Mouse (Mus musculus): ENCODE data around the gene Spaca3. TPM values are rescaled to one million over a fixed set of nuclear protein-coding genes. Genes with fewer than 3 reads are reported as not detected.
A peak's percentile ranks its signal among the peaks of the same experiment; 100 is the strongest.

Spaca3 gene
- polyA plus RNA-seq, 1 experiment from 2014 or later, result not detected

GRCm38 (mm10) chr11:80838724-80839123 lies 19.4 kb upstream of the Spaca3 start:
- Histone ChIP-seq H3K9ac (no peak overlapping the region), H3K4me1 (no peaks in the 10 kb centered on the region; the same call in 1 of the 2 replicates), H3K27me3 (0 out of 2 replicates have a peak, but pooled peaks cover 2% of the 10 kb centered on the region), H3K27ac (no peak overlapping the region), H3K9me3 (no peaks in the 10 kb centered on the region), H3K36me3 (replicated peaks) (no peaks in the 10 kb centered on the region), H3K4me3 (replicated peaks) (no peak overlapping the region), H3K4me2 (no peak overlapping the region)
- ATAC-seq (ENCODE audit: low FRiP score), result no peak
- 76% methylated on average over 1 of the region's 1 CpGs for WGBS

GRCm38 (mm10) chr11:80843435-80843834 lies 14.7 kb upstream of the Spaca3 start:
- Histone ChIP-seq H3K4me2 (no peak overlapping the region), H3K36me3 (replicated peaks) (no peaks in the 10 kb centered on the region), H3K9me3 (no peaks in the 10 kb centered on the region), H3K27me3 (peaks cover 17% of the 10 kb centered on the region; the same call in 1 of the 2 replicates), H3K4me3 (replicated peaks) (no peak overlapping the region), H3K27ac (no peak overlapping the region), H3K9ac (no peak overlapping the region), H3K4me1 (no peaks in the 10 kb centered on the region; the same call in 1 of the 2 replicates)
- no peak for ATAC-seq (ENCODE audit: low FRiP score)
- WGBS, result 95% methylated on average over 2 of the region's 2 CpGs

DNA sequence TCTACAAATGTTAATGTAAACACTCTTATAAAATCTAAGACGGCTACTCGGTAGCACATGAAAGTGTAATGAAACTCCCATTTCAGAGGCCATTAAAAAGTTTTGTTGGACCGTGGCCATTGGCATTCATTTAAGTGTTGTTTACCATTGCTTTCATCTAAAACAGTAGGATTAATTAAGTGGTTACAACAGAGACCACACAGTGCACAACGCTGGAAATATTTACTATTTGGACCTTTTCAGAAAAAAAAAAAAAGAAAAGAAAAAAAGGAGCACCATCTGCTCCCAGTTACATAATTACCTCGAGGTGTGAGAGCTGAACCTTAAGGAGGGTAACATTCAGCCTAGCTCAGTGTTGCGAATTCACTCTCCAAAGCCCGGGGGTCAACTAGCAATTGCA lies 12.7 kb upstream of the Spaca3 start:
- 47% methylated on average over 7 of the region's 7 CpGs for WGBS
- no peaks in the 10 kb centered on the region for H3K36me3 ChIP-seq (replicated peaks)
- peaks cover 17% of the 10 kb centered on the region; the same call in 1 of the 2 replicates for H3K27me3 ChIP-seq
- no peaks in the 10 kb centered on the region; the same call in 1 of the 2 replicates for H3K4me1 ChIP-seq
- H3K27ac ChIP-seq, result no peak overlapping the region
- no peak overlapping the region for H3K4me3 ChIP-seq (replicated peaks)
- ATAC-seq (ENCODE audit: low FRiP score), result no peak
- H3K9me3 ChIP-seq, result no peaks in the 10 kb centered on the region
- no peak overlapping the region for H3K4me2 ChIP-seq
- H3K9ac ChIP-seq, result no peak overlapping the region

DNA sequence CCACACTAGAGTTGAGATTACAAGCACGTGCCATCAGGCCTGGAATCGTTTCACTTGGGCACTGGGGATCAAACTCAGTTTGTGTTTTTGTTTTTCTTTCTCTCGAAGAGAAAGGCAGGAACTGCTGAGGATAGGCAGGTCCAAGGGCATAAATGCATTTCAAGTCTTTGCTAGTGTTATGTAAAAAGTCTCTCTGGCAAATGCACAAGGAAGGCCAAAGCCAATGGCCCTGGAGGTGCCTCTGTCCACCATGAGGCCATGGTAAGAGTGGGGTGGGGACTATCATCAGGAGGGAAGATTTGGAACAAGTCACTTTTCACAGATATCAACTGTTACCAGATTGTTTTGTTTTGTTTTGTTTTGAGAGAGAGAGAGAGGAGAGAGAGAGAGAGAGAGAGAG lies 12.1 kb upstream of the Spaca3 start:
- no peak for ATAC-seq (ENCODE audit: low FRiP score)
- Histone ChIP-seq H3K9me3 (no peaks in the 10 kb centered on the region), H3K4me2 (no peak overlapping the region), H3K36me3 (replicated peaks) (no peaks in the 10 kb centered on the region), H3K27ac (no peak overlapping the region), H3K4me3 (replicated peaks) (no peak overlapping the region), H3K27me3 (peaks cover 17% of the 10 kb centered on the region; the same call in 1 of the 2 replicates), H3K9ac (no peak overlapping the region), H3K4me1 (no peaks in the 10 kb centered on the region; the same call in 1 of the 2 replicates)
- 55% methylated on average over 3 of the region's 3 CpGs for WGBS

DNA sequence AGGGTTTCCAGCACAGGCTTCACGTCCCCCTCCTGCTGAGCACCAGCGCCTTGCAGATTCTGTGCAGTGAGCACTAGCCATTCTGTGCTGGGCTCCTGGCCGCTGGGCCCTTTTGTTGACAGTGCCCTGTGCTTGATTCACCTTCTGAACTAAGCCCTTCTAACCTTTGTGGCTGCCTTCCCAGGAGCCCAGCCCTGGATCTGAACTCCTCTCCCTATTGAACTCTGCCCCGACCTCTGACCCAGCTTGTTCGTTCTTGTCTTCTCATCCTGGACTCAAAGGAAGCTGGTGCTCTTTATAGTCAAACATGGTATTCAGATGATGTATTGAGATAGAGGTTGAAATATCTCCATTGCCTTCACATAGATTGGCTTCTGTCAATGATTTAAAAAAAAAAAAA lies 10.0 kb upstream of the Spaca3 start:
- 53% methylated on average over 5 of the region's 5 CpGs for WGBS
- Histone ChIP-seq H3K4me2 (no peak overlapping the region), H3K9me3 (no peaks in the 10 kb centered on the region), H3K27me3 (peaks cover 14% of the 10 kb centered on the region; the same call in 1 of the 2 replicates), H3K9ac (no peak overlapping the region), H3K4me3 (replicated peaks) (no peak overlapping the region), H3K36me3 (replicated peaks) (no peaks in the 10 kb centered on the region), H3K27ac (no peak overlapping the region), H3K4me1 (peaks cover 4% of the 10 kb centered on the region; the same call in 1 of the 2 replicates)
- ATAC-seq (ENCODE audit: low FRiP score), result no peak

GRCm38 (mm10) chr11:80851859-80852258 lies 6.3 kb upstream of the Spaca3 start:
- WGBS, result 48% methylated on average over 5 of the region's 5 CpGs
- no peak for ATAC-seq (ENCODE audit: low FRiP score)
- H3K9me3 ChIP-seq, result no peaks in the 10 kb centered on the region
- H3K36me3 ChIP-seq (replicated peaks), result no peaks in the 10 kb centered on the region
- H3K27ac ChIP-seq, result no peak overlapping the region
- H3K9ac ChIP-seq, result no peak overlapping the region
- H3K4me3 ChIP-seq (replicated peaks), result no peak overlapping the region
- H3K4me2 ChIP-seq, result no peak overlapping the region
- peaks cover 7% of the 10 kb centered on the region; the same call in 1 of the 2 replicates for H3K4me1 ChIP-seq
- H3K27me3 ChIP-seq, result peaks cover 13% of the 10 kb centered on the region; the same call in 1 of the 2 replicates

DNA sequence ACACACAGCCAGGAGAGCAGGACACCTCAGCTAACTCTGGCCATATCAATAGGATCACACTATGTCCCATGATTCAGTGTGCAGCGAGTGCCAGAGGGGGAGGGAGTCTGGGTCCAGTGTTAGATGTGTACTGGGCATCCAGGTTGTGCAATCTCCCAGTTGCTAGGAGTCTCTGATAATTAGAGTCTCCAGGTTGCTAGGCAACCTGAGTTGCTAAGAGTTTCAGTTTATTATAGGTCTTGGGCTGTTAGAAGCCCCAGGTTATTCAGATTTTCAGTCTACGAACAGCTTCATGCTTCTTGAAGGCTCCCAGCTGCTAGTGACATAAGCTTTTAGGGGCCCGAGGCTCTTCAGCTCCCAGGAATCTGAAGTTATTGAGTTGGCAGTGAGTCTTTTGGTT lies 5.2 kb upstream of the Spaca3 start:
- Histone ChIP-seq H3K27me3 (0 out of 2 replicates have a peak, but pooled peaks cover 1% of the 10 kb centered on the region), H3K9ac (no peak overlapping the region), H3K4me2 (no peak overlapping the region), H3K36me3 (replicated peaks) (no peaks in the 10 kb centered on the region), H3K9me3 (no peaks in the 10 kb centered on the region), H3K27ac (no peak overlapping the region), H3K4me3 (replicated peaks) (no peak overlapping the region), H3K4me1 (peaks cover 7% of the 10 kb centered on the region; the same call in 1 of the 2 replicates)
- WGBS, result 43% methylated on average over 3 of the region's 3 CpGs
- peak; percentile 55; the same call in 1 of the 2 replicates for ATAC-seq (ENCODE audit: low FRiP score)

- WGBS, result 87% methylated on average over 11 of the region's 11 CpGs
- no peak overlapping the region for H3K4me3 ChIP-seq (replicated peaks)
These were observed 3.7 kb upstream of the Spaca3 start for GRCm38 (mm10) chr11:80854430-80854829.

DNA sequence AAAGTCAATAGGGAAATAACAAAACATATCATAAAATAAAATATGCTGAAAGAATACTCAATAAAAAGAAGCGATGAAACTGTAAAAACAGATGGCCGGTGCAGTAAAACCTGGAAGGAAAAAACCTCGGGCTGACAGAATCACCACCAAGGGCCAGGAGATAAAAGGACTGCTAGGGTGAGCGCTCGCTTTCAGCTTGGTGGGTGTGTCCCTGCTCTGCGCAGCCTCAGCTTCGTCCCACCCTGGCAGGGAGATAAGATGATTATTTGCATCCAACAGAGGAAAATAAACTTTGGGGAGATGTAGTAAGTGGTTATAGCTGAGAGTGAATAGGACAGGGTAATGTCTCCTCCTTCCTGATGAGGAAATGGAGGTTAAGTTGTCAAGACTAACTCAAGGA lies 3.3 kb upstream of the Spaca3 start:
- ATAC-seq (ENCODE audit: low FRiP score), result no peak
- Histone ChIP-seq H3K9ac (no peak overlapping the region), H3K4me1 (peaks cover 7% of the 10 kb centered on the region; the same call in 1 of the 2 replicates), H3K36me3 (replicated peaks) (no peaks in the 10 kb centered on the region), H3K27ac (no peak overlapping the region), H3K4me2 (no peak overlapping the region), H3K27me3 (no peaks in the 10 kb centered on the region; the same call in 1 of the 2 replicates), H3K9me3 (no peaks in the 10 kb centered on the region), H3K4me3 (replicated peaks) (no peak overlapping the region)
- 75% methylated on average over 7 of the region's 7 CpGs for WGBS

More at GRCm38 (mm10) chr11:80854430-80854829, 3.7 kb upstream of the Spaca3 start:
- H3K4me2 ChIP-seq, result no peak overlapping the region
- H3K27me3 ChIP-seq, result no peaks in the 10 kb centered on the region
- ATAC-seq (ENCODE audit: low FRiP score), result no peak
- H3K36me3 ChIP-seq (replicated peaks), result no peaks in the 10 kb centered on the region
- H3K9me3 ChIP-seq, result no peaks in the 10 kb centered on the region
- H3K9ac ChIP-seq, result no peak overlapping the region
- no peak overlapping the region for H3K27ac ChIP-seq
- H3K4me1 ChIP-seq, result peaks cover 7% of the 10 kb centered on the region; the same call in 1 of the 2 replicates

DNA sequence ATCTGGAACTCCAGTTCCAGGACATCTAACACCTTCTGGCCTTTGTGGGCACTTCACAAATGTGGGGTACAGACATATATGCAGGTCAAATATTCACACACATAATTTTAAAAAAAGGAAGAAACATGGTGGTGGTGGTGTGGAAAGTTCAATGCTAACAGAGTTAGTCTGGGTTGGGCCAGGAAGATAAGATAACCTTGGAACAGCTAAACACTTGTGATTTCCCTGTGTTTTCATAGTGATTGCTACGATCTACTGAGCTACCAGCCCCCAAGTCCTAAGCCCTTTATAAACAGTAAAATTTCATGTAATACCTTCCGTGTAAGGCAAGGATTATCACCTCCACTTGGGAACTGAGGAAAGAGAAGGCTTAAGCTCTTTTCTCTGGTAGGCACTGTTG lies 1.3 kb upstream of the Spaca3 start:
- Histone ChIP-seq H3K27ac (no peak overlapping the region), H3K27me3 (no peaks in the 10 kb centered on the region; the same call in 1 of the 2 replicates), H3K9ac (no peak overlapping the region), H3K4me1 (peaks cover 7% of the 10 kb centered on the region; the same call in 1 of the 2 replicates), H3K9me3 (no peaks in the 10 kb centered on the region), H3K4me2 (no peak overlapping the region), H3K4me3 (replicated peaks) (no peak overlapping the region), H3K36me3 (replicated peaks) (no peaks in the 10 kb centered on the region)
- 84% methylated on average over 2 of the region's 2 CpGs for WGBS
- ATAC-seq (ENCODE audit: low FRiP score), result no peak

DNA sequence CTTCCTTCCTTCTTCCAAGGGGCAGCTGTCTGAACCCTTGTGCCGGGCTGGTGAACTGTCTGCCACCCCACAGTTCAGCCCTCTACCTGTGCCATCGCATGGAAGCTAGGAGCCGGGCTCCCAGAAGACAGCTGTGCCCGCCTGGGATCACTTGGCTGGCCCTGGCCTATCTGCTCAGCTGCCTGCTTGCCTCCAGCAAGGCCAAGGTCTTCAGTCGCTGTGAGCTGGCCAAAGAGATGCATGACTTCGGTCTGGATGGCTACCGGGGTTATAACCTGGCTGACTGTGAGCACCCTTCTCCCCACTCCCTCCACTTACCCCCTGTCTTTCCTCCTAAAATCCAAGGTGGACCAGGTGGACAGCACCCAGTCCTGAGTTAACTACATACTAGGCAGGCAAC lies 4.8 kb downstream of the Spaca3 start:
- Histone ChIP-seq H3K4me2 (no peak overlapping the region), H3K9me3 (no peaks in the 10 kb centered on the region), H3K36me3 (replicated peaks) (no peaks in the 10 kb centered on the region), H3K27ac (no peak overlapping the region), H3K4me3 (replicated peaks) (no peak overlapping the region), H3K9ac (no peak overlapping the region), H3K4me1 (no peaks in the 10 kb centered on the region), H3K27me3 (no peaks in the 10 kb centered on the region; the same call in 1 of the 2 replicates)
- ATAC-seq (ENCODE audit: low FRiP score), result no peak
- WGBS, result 90% methylated on average over 7 of the region's 7 CpGs

GRCm38 (mm10) chr11:80868039-80868438 lies 9.9 kb downstream of the Spaca3 start:
- no peak for ATAC-seq (ENCODE audit: low FRiP score)
- Histone ChIP-seq H3K4me3 (replicated peaks) (no peak overlapping the region), H3K36me3 (replicated peaks) (no peaks in the 10 kb centered on the region), H3K27ac (no peak overlapping the region), H3K4me1 (no peaks in the 10 kb centered on the region), H3K4me2 (no peak overlapping the region), H3K9ac (no peak overlapping the region), H3K9me3 (no peaks in the 10 kb centered on the region), H3K27me3 (no peaks in the 10 kb centered on the region)
- 87% methylated on average over 1 of the region's 1 CpGs for WGBS
